Mouse (Mus musculus) megakaryocyte, embryonic 14.5 days (primary cell): ENCODE data around the gene Cfap65. TPM values are rescaled to one million over a fixed set of nuclear protein-coding genes. Genes with fewer than 3 reads are reported as not detected.

ENCODE experiments used
- H3K27me3 ChIP-seq: replicated peaks from 2 replicates; pipeline ENCODE3; 2012; ENCODE audit warnings: inconsistent platforms
- H3K36me3 ChIP-seq: replicated peaks from 2 replicates; pipeline ENCODE3; 2012; ENCODE audit warnings: low read length, inconsistent platforms, mixed read lengths
- H3K4me1 ChIP-seq: 2 replicates; pipeline ENCODE4 v1.6.1; 2012; ENCODE audit warnings: inconsistent platforms
- H3K4me3 ChIP-seq: replicated peaks from 2 replicates; pipeline ENCODE3; 2012; ENCODE audit warnings: moderate library complexity, mild to moderate bottlenecking, inconsistent platforms
- H3K9me3 ChIP-seq: 2 replicates; pipeline ENCODE4 v1.6.1; 2012; ENCODE audit warnings: inconsistent platforms
- FLI1 ChIP-seq: IDR thresholded peaks from 2 replicates; pipeline ENCODE4 v1.6.1; 2012; ENCODE audit warnings: low read length, inconsistent platforms, mixed read lengths
- GATA1 ChIP-seq: IDR thresholded peaks from 3 replicates; pipeline ENCODE4 v1.6.1; 2012; ENCODE audit warnings: mixed read lengths, low read length, inconsistent platforms, borderline replicate concordance
- polyA plus RNA-seq: library from polyadenylated mRNA; stranded (reverse); fragments of >175 nt; gene quantifications from 2 replicates; pipeline ENCODE4 v1.2.3, GENCODE M21; 2012; ENCODE audit warnings: low replicate concordance; ENCODE audit not compliant: insufficient read depth

Gene Cfap65
- polyA plus RNA-seq, 1 experiment, result 0.02 TPM

- TF ChIP-seq FLI1, result no peak
- no peak for TF ChIP-seq GATA1
- no peaks in the 10 kb centered on the region for H3K36me3 ChIP-seq
- peaks cover 29% of the 10 kb centered on the region for H3K4me1 ChIP-seq
- H3K9me3 ChIP-seq, result 0 out of 2 replicates have a peak, but pooled peaks cover 9% of the 10 kb centered on the region
- peaks cover 84% of the 10 kb centered on the region for H3K27me3 ChIP-seq
- no peak overlapping the region for H3K4me3 ChIP-seq
Measured at GRCm38 (mm10) chr1:74857677-74858076, 77.7 kb downstream of the Cfap65 start.

GRCm38 (mm10) chr1:74857201-74857600, 78.2 kb downstream of the Cfap65 start:
- no peaks in the 10 kb centered on the region for H3K36me3 ChIP-seq
- H3K4me3 ChIP-seq, result no peak overlapping the region
- TF ChIP-seq GATA1, result no peak
- TF ChIP-seq FLI1, result no peak
- peaks cover 89% of the 10 kb centered on the region for H3K27me3 ChIP-seq
- 0 out of 2 replicates have a peak, but pooled peaks cover 9% of the 10 kb centered on the region for H3K9me3 ChIP-seq
- peaks cover 29% of the 10 kb centered on the region for H3K4me1 ChIP-seq

GRCm38 (mm10) chr1:74856791-74857190, 78.6 kb downstream of the Cfap65 start:
- Histone ChIP-seq H3K4me1 (peaks cover 29% of the 10 kb centered on the region), H3K9me3 (0 out of 2 replicates have a peak, but pooled peaks cover 9% of the 10 kb centered on the region), H3K27me3 (peaks cover 92% of the 10 kb centered on the region), H3K36me3 (no peaks in the 10 kb centered on the region), H3K4me3 (no peak overlapping the region)
- TF ChIP-seq FLI1 (no peak), GATA1 (no peak)

- peaks cover 96% of the 10 kb centered on the region for H3K27me3 ChIP-seq
- no peak for TF ChIP-seq GATA1
- TF ChIP-seq FLI1, result no peak
Measured at GRCm38 (mm10) chr1:74856439-74856720, 79.0 kb downstream of the Cfap65 start.

GRCm38 (mm10) chr1:74855651-74856438, 79.6 kb downstream of the Cfap65 start:
- TF ChIP-seq GATA1, result no peak
- no peak for TF ChIP-seq FLI1
- peak overlapping the region; percentile 62 for H3K4me3 ChIP-seq
- H3K4me1 ChIP-seq, result peaks cover 29% of the 10 kb centered on the region
- H3K36me3 ChIP-seq, result no peaks in the 10 kb centered on the region
- 0 out of 2 replicates have a peak, but pooled peaks cover 9% of the 10 kb centered on the region for H3K9me3 ChIP-seq
- H3K27me3 ChIP-seq, result peaks cover 98% of the 10 kb centered on the region

More at GRCm38 (mm10) chr1:74856439-74856720, 79.0 kb downstream of the Cfap65 start:
- H3K4me1 ChIP-seq, result peaks cover 29% of the 10 kb centered on the region
- 0 out of 2 replicates have a peak, but pooled peaks cover 9% of the 10 kb centered on the region for H3K9me3 ChIP-seq
- no peak overlapping the region for H3K4me3 ChIP-seq
- H3K36me3 ChIP-seq, result no peaks in the 10 kb centered on the region

- Histone ChIP-seq H3K4me1 (peaks cover 29% of the 10 kb centered on the region), H3K4me3 (peak overlapping the region; percentile 59)
- TF ChIP-seq GATA1 (no peak), FLI1 (no peak)
Measured at GRCm38 (mm10) chr1:74855156-74855555, 80.2 kb downstream of the Cfap65 start.

GRCm38 (mm10) chr1:74854306-74855056, 80.9 kb downstream of the Cfap65 start, which contains the start of gene Cdk5r2:
Gene Cdk5r2, plus strand, starts transcription at chr1:74854934.
- Histone ChIP-seq H3K36me3 (no peaks in the 10 kb centered on the region), H3K4me1 (peaks cover 29% of the 10 kb centered on the region), H3K4me3 (peak within 1 kb of the TSS; percentile 62), H3K27me3 (peaks cover 98% of the 10 kb centered on the region), H3K9me3 (0 out of 2 replicates have a peak, but pooled peaks cover 9% of the 10 kb centered on the region)
- no peak for TF ChIP-seq FLI1
- TF ChIP-seq GATA1, result no peak

More at GRCm38 (mm10) chr1:74855156-74855555, 80.2 kb downstream of the Cfap65 start:
- H3K36me3 ChIP-seq, result no peaks in the 10 kb centered on the region
- H3K27me3 ChIP-seq, result peaks cover 99% of the 10 kb centered on the region
- H3K9me3 ChIP-seq, result 0 out of 2 replicates have a peak, but pooled peaks cover 9% of the 10 kb centered on the region

Other genes starting within 250 kb of the Cfap65 start
- gene Cyp27a1, start 222.0 kb downstream of the Cfap65 start, polyA plus RNA-seq, result 1.7 TPM in 1 of 2 replicates, not detected in the other
- gene Prkag3, start 186.4 kb downstream of the Cfap65 start, polyA plus RNA-seq, result not detected in 2 replicates
- 0.60 TPM in 1 of 2 replicates, not detected in the other for gene Wnt6, start 163.7 kb downstream of the Cfap65 start, polyA plus RNA-seq
- gene Wnt10a, start 144.1 kb downstream of the Cfap65 start, polyA plus RNA-seq, result not detected in 2 replicates
- gene Cdk5r2, start 80.7 kb downstream of the Cfap65 start, polyA plus RNA-seq, result not detected in 2 replicates
- not detected in 2 replicates for gene Fev, start 50.2 kb downstream of the Cfap65 start, polyA plus RNA-seq
- gene Cryba2, start 42.5 kb downstream of the Cfap65 start, polyA plus RNA-seq, result not detected in 2 replicates
- 0.10 TPM in 1 of 2 replicates, not detected in the other for gene Ihh, start 16.1 kb upstream of the Cfap65 start, polyA plus RNA-seq
- gene Nhej1, start 189.6 kb upstream of the Cfap65 start, polyA plus RNA-seq, result 0.66 TPM in 1 of 2 replicates, not detected in the other
- gene Slc23a3, start 198.3 kb upstream of the Cfap65 start, polyA plus RNA-seq, result not detected in 2 replicates
- 34.3 and 35.1 TPM in 2 replicates for gene Cnppd1, start 207.1 kb upstream of the Cfap65 start, polyA plus RNA-seq
- gene Retreg2, start 207.2 kb upstream of the Cfap65 start, polyA plus RNA-seq, result 42.4 and 48.9 TPM in 2 replicates
- gene Zfand2b, start 233.0 kb upstream of the Cfap65 start, polyA plus RNA-seq, result 20.4 and 28.1 TPM in 2 replicates
- gene Abcb6, start 244.8 kb upstream of the Cfap65 start, polyA plus RNA-seq, result 6.4 and 12.6 TPM in 2 replicates